Mouse (Mus musculus) testis, adult 2 months (tissue): ENCODE results near the gene F830045P16Rik.

Experiments used
- CTCF ChIP-seq: fragments of 200-500 bp; IDR thresholded peaks from 2 replicates; pipeline ENCODE4 v1.5.1; 2012; ENCODE audit warnings: low read depth, mild to moderate bottlenecking, inconsistent platforms, low read length, moderate library complexity; ENCODE audit not compliant: control insufficient read depth, insufficient read depth, insufficient replicate concordance
- POLR2A ChIP-seq: fragments of 200-500 bp; IDR thresholded peaks from 2 replicates; pipeline ENCODE4 v1.6.1; 2012; ENCODE audit warnings: low read depth, mild to moderate bottlenecking, inconsistent platforms, low read length, moderate library complexity; ENCODE audit not compliant: control insufficient read depth

DNA sequence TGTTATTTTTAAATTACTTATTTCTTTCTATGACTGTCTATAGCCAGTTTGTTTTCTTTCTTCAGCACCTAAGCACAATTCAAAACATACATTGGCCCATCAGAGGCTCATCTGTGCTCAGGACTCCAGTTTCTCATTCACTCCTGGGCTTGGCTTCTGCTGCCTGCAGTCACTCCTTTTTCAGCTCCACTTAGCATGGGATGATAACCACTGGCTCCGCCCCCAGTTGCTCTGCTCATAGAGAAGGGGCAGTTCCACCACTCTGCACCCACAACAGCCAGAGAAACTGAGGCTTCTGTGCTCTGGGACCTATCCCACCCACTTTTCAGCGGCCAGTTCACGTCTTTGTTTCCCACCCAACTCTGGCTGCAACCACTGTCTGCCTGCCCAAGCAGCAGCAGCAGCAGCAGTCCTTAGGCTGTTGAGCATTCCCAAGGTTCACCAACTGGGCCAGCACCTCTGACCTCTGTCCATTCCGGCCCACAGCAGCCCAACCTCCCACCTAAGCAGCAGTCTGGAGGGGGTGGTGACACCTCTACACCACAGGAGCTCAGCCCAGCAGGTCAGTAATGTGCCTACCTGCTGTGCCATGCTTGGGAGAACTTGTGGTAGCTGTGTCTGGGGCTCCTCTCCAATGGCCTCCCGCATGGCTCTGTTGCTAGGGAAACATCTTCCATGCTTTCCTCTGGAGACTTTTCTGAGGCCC lies 1.4 kb downstream of the F830045P16Rik start:
- no peak for TF ChIP-seq POLR2A
- no peak for TF ChIP-seq CTCF
